8 mouse cellular contexts compared by ENCODE assay signal in genomic region chr11:50669542-50670362, GRCm38 (mm10).
DNase-seq lines count a peak whose midpoint lies in the region; ATAC-seq lines count a peak whose summit lies in the region.

No protein-coding gene starts in this region.

- peak; percentile 20 for DNase-seq in kidney, adult 11 months
- DNase-seq in kidney, adult 9 months: no peak
- DNase-seq in brain, adult 2 months (ENCODE audit: low read depth, low spot score): peak; percentile 94
- DNase-seq in gastrocnemius, postnatal 25 days: peak; percentile 74
- peak; percentile 15 to 43 for DNase-seq in kidney, postnatal 4 days
- peak; percentile 65 for DNase-seq in ovary, postnatal 14 days (ENCODE audit: low spot score)
- DNase-seq in spleen, adult 12 weeks (ENCODE audit: low spot score): no peak

- ATAC-seq in frontal cortex, adult (ENCODE audit: low TSS enrichment): no peak

Comparison
In these comparisons a context has a peak if more than half of its experiments do, and no peak if none do; other contexts are left out.
1. DNase-seq: peak in kidney, adult 11 months (single experiment), brain, adult 2 months (single experiment), gastrocnemius, postnatal 25 days (single experiment), kidney, postnatal 4 days (2 of 2) and ovary, postnatal 14 days (single experiment); none in kidney, adult 9 months (single experiment) and spleen, adult 12 weeks (single experiment).